Mouse (Mus musculus) limb, embryonic 12.5 days (tissue): ENCODE results near the gene Gm20388. TPM values are rescaled to one million over a fixed set of nuclear protein-coding genes. Genes with fewer than 3 reads are reported as not detected.

ENCODE experiments used
- ATAC-seq: fragments of 200-750 bp; cut with Nextera tagmentation; 2 replicates; pipeline ENCODE4 v1.8.0; 2017; ENCODE audit warnings: low read depth, moderate TSS enrichment; ENCODE audit not compliant: insufficient number of reproducible peaks, insufficient read depth, low FRiP score, low TSS enrichment
- H3K27ac ChIP-seq: fragments of 300-500 bp; sonication (generic); 2 replicates; pipeline ENCODE4 v1.5.1; 2016; ENCODE audit warnings: mild to moderate bottlenecking, moderate library complexity
- H3K27me3 ChIP-seq: fragments of 300-500 bp; sonication (generic); 2 replicates; pipeline ENCODE4 v1.6.1; 2016; ENCODE audit warnings: mild to moderate bottlenecking, moderate library complexity
- H3K36me3 ChIP-seq: fragments of 300-500 bp; sonication (generic); 2 replicates; pipeline ENCODE4 v1.6.1; 2016; ENCODE audit warnings: mild to moderate bottlenecking, moderate library complexity
- H3K4me1 ChIP-seq: fragments of 300-500 bp; sonication (generic); replicated peaks from 2 replicates; pipeline ENCODE4 v1.6.1; 2016
- H3K4me2 ChIP-seq: fragments of 300-500 bp; sonication (generic); 2 replicates; pipeline ENCODE4 v1.6.1; 2016; ENCODE audit warnings: mild to moderate bottlenecking, moderate library complexity
- H3K4me3 ChIP-seq: fragments of 300-500 bp; sonication (generic); replicated peaks from 2 replicates; pipeline ENCODE4 v1.5.1; 2016; ENCODE audit warnings: mild to moderate bottlenecking
- H3K9ac ChIP-seq: fragments of 300-500 bp; sonication (generic); replicated peaks from 2 replicates; pipeline ENCODE4 v1.6.1; 2016; ENCODE audit warnings: mild to moderate bottlenecking, moderate library complexity
- H3K9me3 ChIP-seq: fragments of 300-500 bp; sonication (generic); 2 replicates; pipeline ENCODE4 v1.6.1; 2016; ENCODE audit warnings: mild to moderate bottlenecking, moderate library complexity
- WGBS: fragments of 180-500 bp; shearing (Covaris S2); methylation state at CpG from one replicate; pipeline ENCODE4 v1.1.7; 2016; 5-methylcytosine and 5-hydroxymethylcytosine counted together
- polyA plus RNA-seq: library from polyadenylated mRNA; unstranded; fragments of >200 nt; fragmentation: Nextera tagmentation; extraction: Ambion mirVana; gene quantifications from 2 replicates; pipeline ENCODE4 v1.2.1, GENCODE M21; 2016

Gene Gm20388
- polyA plus RNA-seq, 1 experiment from 2014 or later: not detected

GRCm38 (mm10) chr8:121527751-121528150 is 1617.1 kb downstream of the Gm20388 start:
- no peaks in the 10 kb centered on the region for H3K36me3 ChIP-seq
- H3K9me3 ChIP-seq: no peaks in the 10 kb centered on the region
- H3K27ac ChIP-seq: no peak overlapping the region
- no peak overlapping the region for H3K4me2 ChIP-seq
- H3K4me3 ChIP-seq: no peak overlapping the region
- peaks cover 8% of the 10 kb centered on the region for H3K4me1 ChIP-seq
- no peak overlapping the region for H3K9ac ChIP-seq
- 82% methylated on average over 9 of the region's 9 CpGs for WGBS
- peaks cover 38% of the 10 kb centered on the region for H3K27me3 ChIP-seq
- no peak for ATAC-seq

GRCm38 (mm10) chr8:121528790-121529189 is 1618.1 kb downstream of the Gm20388 start:
- H3K9me3 ChIP-seq: no peaks in the 10 kb centered on the region
- H3K27me3 ChIP-seq: peaks cover 38% of the 10 kb centered on the region
- no peak overlapping the region for H3K4me2 ChIP-seq
- ATAC-seq: no peak
- no peaks in the 10 kb centered on the region for H3K36me3 ChIP-seq
- H3K9ac ChIP-seq: no peak overlapping the region
- H3K27ac ChIP-seq: no peak overlapping the region
- H3K4me1 ChIP-seq: peaks cover 8% of the 10 kb centered on the region
- no peak overlapping the region for H3K4me3 ChIP-seq
- WGBS: 89% methylated on average over 15 of the region's 15 CpGs

GRCm38 (mm10) chr8:121530639-121531038 is 1620.0 kb downstream of the Gm20388 start:
- ATAC-seq: no peak
- Histone ChIP-seq H3K9me3 (no peaks in the 10 kb centered on the region), H3K4me1 (peaks cover 8% of the 10 kb centered on the region), H3K4me2 (no peak overlapping the region), H3K27me3 (peaks cover 25% of the 10 kb centered on the region), H3K27ac (no peak overlapping the region), H3K9ac (no peak overlapping the region), H3K36me3 (no peaks in the 10 kb centered on the region), H3K4me3 (no peak overlapping the region)
- WGBS: 77% methylated on average over 10 of the region's 10 CpGs

- ATAC-seq: no peak
- H3K27ac ChIP-seq: no peak overlapping the region
- H3K4me1 ChIP-seq: no peaks in the 10 kb centered on the region; the same call in 1 of the 2 replicates
- no peaks in the 10 kb centered on the region for H3K36me3 ChIP-seq
- 58% methylated on average over 5 of the region's 5 CpGs for WGBS
- H3K4me3 ChIP-seq: no peak overlapping the region
- H3K27me3 ChIP-seq: peaks cover 16% of the 10 kb centered on the region
- no peak overlapping the region for H3K9ac ChIP-seq
- no peaks in the 10 kb centered on the region for H3K9me3 ChIP-seq
- H3K4me2 ChIP-seq: no peak overlapping the region
Observed at GRCm38 (mm10) chr8:121532381-121532780, 1621.7 kb downstream of the Gm20388 start.

GRCm38 (mm10) chr8:121541862-121542261 is 1631.2 kb downstream of the Gm20388 start:
- Histone ChIP-seq H3K9ac (no peak overlapping the region), H3K36me3 (no peaks in the 10 kb centered on the region), H3K4me1 (no peaks in the 10 kb centered on the region), H3K4me3 (no peak overlapping the region), H3K27ac (no peak overlapping the region), H3K4me2 (no peak overlapping the region), H3K27me3 (peaks cover 30% of the 10 kb centered on the region), H3K9me3 (no peaks in the 10 kb centered on the region)
- 78% methylated on average over 19 of the region's 19 CpGs for WGBS
- no peak for ATAC-seq

- H3K9ac ChIP-seq: no peak overlapping the region
- ATAC-seq: no peak
- no peaks in the 10 kb centered on the region for H3K36me3 ChIP-seq
- no peaks in the 10 kb centered on the region for H3K4me1 ChIP-seq
- peaks cover 30% of the 10 kb centered on the region for H3K27me3 ChIP-seq
- no peak overlapping the region for H3K4me2 ChIP-seq
- H3K9me3 ChIP-seq: no peaks in the 10 kb centered on the region
- H3K4me3 ChIP-seq: no peak overlapping the region
- no peak overlapping the region for H3K27ac ChIP-seq
- WGBS: 74% methylated on average over 13 of the region's 13 CpGs
Observed at GRCm38 (mm10) chr8:121542901-121543300, 1632.3 kb downstream of the Gm20388 start.

GRCm38 (mm10) chr8:121544276-121544785 is 1633.7 kb downstream of the Gm20388 start, which contains the start of gene 1700018B08Rik:
Gene 1700018B08Rik (minus strand): TSS chr8:121544320.
- Histone ChIP-seq H3K9me3 (no peaks in the 10 kb centered on the region), H3K27me3 (peaks cover 26% of the 10 kb centered on the region), H3K4me3 (no peak within 1 kb of the TSS), H3K4me2 (no peak within 1 kb of the TSS), H3K27ac (no peak within 1 kb of the TSS), H3K4me1 (no peaks in the 10 kb centered on the region), H3K9ac (peak within 1 kb of the TSS; percentile 40; the same call in 1 of the 2 replicates), H3K36me3 (peaks cover under 1% of the 10 kb centered on the region)
- WGBS: 84% methylated on average over 12 of the region's 12 CpGs
- no peak for ATAC-seq

- no peak overlapping the region for H3K4me2 ChIP-seq
- WGBS: 77% methylated on average over 11 of the region's 11 CpGs
- no peak overlapping the region for H3K4me3 ChIP-seq
- no peak for ATAC-seq
- H3K36me3 ChIP-seq: peaks cover 6% of the 10 kb centered on the region
- peaks cover 22% of the 10 kb centered on the region for H3K27me3 ChIP-seq
- 0 out of 2 replicates have a peak overlapping the region, but pooled peaks have one; percentile 40 for H3K9ac ChIP-seq
- no peaks in the 10 kb centered on the region for H3K4me1 ChIP-seq
- H3K9me3 ChIP-seq: no peaks in the 10 kb centered on the region
- no peak overlapping the region for H3K27ac ChIP-seq
Observed at GRCm38 (mm10) chr8:121544936-121545335, 1634.3 kb downstream of the Gm20388 start.

GRCm38 (mm10) chr8:121547132-121547531 is 1636.5 kb downstream of the Gm20388 start:
- Histone ChIP-seq H3K9me3 (no peaks in the 10 kb centered on the region), H3K4me3 (no peak overlapping the region), H3K4me2 (no peak overlapping the region), H3K9ac (no peak overlapping the region), H3K4me1 (no peaks in the 10 kb centered on the region), H3K36me3 (peaks cover 28% of the 10 kb centered on the region), H3K27me3 (peaks cover 10% of the 10 kb centered on the region), H3K27ac (no peak overlapping the region)
- ATAC-seq: no peak
- WGBS: 10% methylated on average over 7 of the region's 7 CpGs

GRCm38 (mm10) chr8:121550056-121550455 is 1639.4 kb downstream of the Gm20388 start:
- Histone ChIP-seq H3K4me2 (no peak overlapping the region), H3K4me1 (no peaks in the 10 kb centered on the region), H3K9me3 (no peaks in the 10 kb centered on the region), H3K27ac (no peak overlapping the region), H3K9ac (no peak overlapping the region), H3K36me3 (peaks cover 57% of the 10 kb centered on the region), H3K27me3 (no peaks in the 10 kb centered on the region), H3K4me3 (no peak overlapping the region)
- ATAC-seq: no peak
- whole genome bisulfite sequencing: 89% methylated on average over 6 of the region's 6 CpGs

GRCm38 (mm10) chr8:121551065-121551985 is 1640.7 kb downstream of the Gm20388 start:
- WGBS: 76% methylated on average over 24 of the region's 24 CpGs
- H3K27ac ChIP-seq: no peak overlapping the region
- H3K4me3 ChIP-seq: no peak overlapping the region
- ATAC-seq: no peak
- H3K9ac ChIP-seq: no peak overlapping the region
- H3K4me2 ChIP-seq: no peak overlapping the region
- H3K36me3 ChIP-seq: peaks cover 67% of the 10 kb centered on the region
- H3K4me1 ChIP-seq: no peaks in the 10 kb centered on the region
- no peaks in the 10 kb centered on the region for H3K9me3 ChIP-seq
- no peaks in the 10 kb centered on the region for H3K27me3 ChIP-seq
